Mouse (Mus musculus) lung, adult 2 months (tissue): Measurements from ENCODE around the gene Hist1h2ap.
"Not testable (repeated sequence)": the region's sequence is repeated elsewhere in the genome, so short reads cannot be mapped to it uniquely, and the experiment has no call there.

ENCODE experiments used
- CTCF ChIP-seq: fragments of 200-500 bp; IDR thresholded peaks from 2 replicates; pipeline ENCODE4 v1.5.1; 2011; ENCODE audit warnings: mild to moderate bottlenecking, low read length, control low read depth; ENCODE audit not compliant: insufficient read depth
- POLR2A ChIP-seq: fragments of 200-500 bp; IDR thresholded peaks from 2 replicates; pipeline ENCODE4 v1.6.1; 2011; ENCODE audit warnings: low read depth, mild to moderate bottlenecking, control low read depth, low read length, borderline replicate concordance; ENCODE audit errors: extremely low read depth

DNA sequence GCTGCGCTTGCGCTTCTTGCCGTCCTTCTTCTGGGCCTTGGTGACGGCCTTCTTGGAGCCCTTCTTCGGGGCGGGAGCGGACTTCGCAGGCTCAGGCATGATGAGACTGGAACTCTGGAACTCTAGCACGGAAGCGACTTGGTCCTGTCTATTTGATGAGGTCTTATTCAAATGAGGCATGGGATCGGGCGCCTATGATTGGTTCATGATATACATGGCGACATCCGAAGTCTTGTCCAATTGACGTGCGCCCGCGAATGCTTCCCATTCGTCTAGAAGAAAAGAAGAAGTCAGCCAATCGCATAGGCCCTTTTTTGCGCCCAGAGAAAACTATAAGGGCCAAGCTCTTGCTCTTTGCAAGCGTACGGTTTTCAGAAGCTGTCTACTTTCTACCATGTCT lies 23.2 kb downstream of the Hist1h2ap start, which contains the start of the genes Hist1h2bq and Hist1h2ao:
- not testable (repeated sequence) for TF ChIP-seq POLR2A, CTCF
